Mouse (Mus musculus) CH12.LX (cell line): Measurements from ENCODE around the gene Meiob. TPM values are rescaled to one million over a fixed set of nuclear protein-coding genes. Genes with fewer than 3 reads are reported as not detected.

Experiments
- DNase-seq: peaks from one replicate; pipeline ENCODE4 v3.0.0-alpha.2; 2013; ENCODE audit errors: extremely low read depth
- H3K27ac ChIP-seq: 2 replicates; pipeline ENCODE4 v1.5.1; 2012; ENCODE audit warnings: low read depth, mild to moderate bottlenecking, control low read depth, moderate library complexity; ENCODE audit not compliant: insufficient read depth
- H3K27me3 ChIP-seq: replicated peaks from 2 replicates; pipeline ENCODE3; 2012; ENCODE audit warnings: inconsistent platforms
- H3K36me3 ChIP-seq, 2 experiments: replicated peaks in 1 of 2; 2 replicates each; pipeline versions ENCODE3 to v1.6.1; 2012; ENCODE audit warnings: inconsistent platforms in 1 of 2, low read length in 1 of 2, mild to moderate bottlenecking in 1 of 2, mixed read lengths in 1 of 2, moderate library complexity in 1 of 2; ENCODE audit not compliant: control insufficient read depth in 1 of 2, insufficient read depth in 1 of 2
- H3K4me1 ChIP-seq, 2 experiments: 2 replicates each; pipeline ENCODE4 v1.6.1; 2012; ENCODE audit warnings: inconsistent platforms in 1 of 2, moderate library complexity in 1 of 2; ENCODE audit not compliant: insufficient read depth in 2 of 2, control insufficient read depth in 1 of 2
- H3K4me2 ChIP-seq: 2 replicates; pipeline ENCODE4 v1.6.1; 2012; ENCODE audit warnings: low read depth, mild to moderate bottlenecking, control low read depth; ENCODE audit not compliant: poor library complexity, insufficient read depth, severe bottlenecking
- H3K4me3 ChIP-seq, 3 experiments: fragments of 150-350 bp in 1 of 3; sonication (generic) in 1 of 3; replicated peaks in 1 of 3; 2 replicates each; pipeline versions ENCODE3 to v1.5.1; 2011 to 2012; ENCODE audit warnings: low read depth in 2 of 3, low read length in 2 of 3, mild to moderate bottlenecking in 2 of 3, moderate library complexity in 2 of 3, control low read depth in 1 of 3, improper control_type of control experiment in 1 of 3, inconsistent platforms in 1 of 3, mixed read lengths in 1 of 3; ENCODE audit not compliant: poor library complexity in 1 of 3
- H3K79me2 ChIP-seq: replicated peaks from 2 replicates; pipeline ENCODE4 v1.6.1; 2012; ENCODE audit warnings: mild to moderate bottlenecking, moderate library complexity; ENCODE audit not compliant: control insufficient read depth, poor library complexity, insufficient read depth, severe bottlenecking; ENCODE audit errors: extremely low read depth
- H3K9ac ChIP-seq: 2 replicates; pipeline ENCODE4 v1.6.1; 2012; ENCODE audit warnings: low read depth, mild to moderate bottlenecking, control low read depth, moderate library complexity; ENCODE audit not compliant: insufficient read depth
- H3K9me3 ChIP-seq: replicated peaks from 2 replicates; pipeline ENCODE3; 2012; ENCODE audit warnings: low read length, inconsistent platforms, mixed read lengths
- BHLHE40 ChIP-seq: IDR thresholded peaks from 2 replicates; pipeline ENCODE4 v1.6.1; 2011; ENCODE audit warnings: mild to moderate bottlenecking, low read depth, low read length, improper control_type of control experiment
- CHD1 ChIP-seq: IDR thresholded peaks from 2 replicates; pipeline ENCODE4 v1.6.1; 2012; ENCODE audit warnings: low read depth, low read length, improper control_type of control experiment, inconsistent platforms
- CHD2 ChIP-seq: IDR thresholded peaks from 2 replicates; pipeline ENCODE4 v1.6.1; 2011; ENCODE audit warnings: low read length, improper control_type of control experiment
- CTCF ChIP-seq, 2 experiments: IDR thresholded peaks in 1 of 2; conservative IDR thresholded peaks in 1 of 2; 2 replicates each; pipeline ENCODE4 v1.5.1; 2011 to 2012; ENCODE audit warnings: low read depth in 2 of 2, low read length in 2 of 2, improper control_type of control experiment in 1 of 2, inconsistent platforms in 1 of 2, mild to moderate bottlenecking in 1 of 2, moderate library complexity in 1 of 2
- E2F4 ChIP-seq: IDR thresholded peaks from 2 replicates; pipeline ENCODE4 v1.6.1; 2011; ENCODE audit warnings: low read depth, low read length, improper control_type of control experiment; ENCODE audit not compliant: insufficient replicate concordance
- ELF1 ChIP-seq: IDR thresholded peaks from 2 replicates; pipeline ENCODE4 v1.6.1; 2014; ENCODE audit warnings: low read depth, mild to moderate bottlenecking, inconsistent platforms, low read length, improper control_type of control experiment
- EP300 ChIP-seq: IDR thresholded peaks from 2 replicates; pipeline ENCODE4 v1.6.1; 2011; ENCODE audit warnings: low read length, improper control_type of control experiment
- ETS1 ChIP-seq: conservative IDR thresholded peaks from 2 replicates; pipeline ENCODE4 v1.6.1; 2012; ENCODE audit warnings: low read depth, mild to moderate bottlenecking, inconsistent platforms, low read length, improper control_type of control experiment, moderate library complexity
- GABPA ChIP-seq: IDR thresholded peaks from 2 replicates; pipeline ENCODE4 v1.6.1; 2012; ENCODE audit warnings: low read depth, low read length, improper control_type of control experiment, inconsistent platforms; ENCODE audit not compliant: insufficient replicate concordance
- HCFC1 ChIP-seq: IDR thresholded peaks from 2 replicates; pipeline ENCODE4 v1.6.1; 2012; ENCODE audit warnings: low read depth, mild to moderate bottlenecking, inconsistent platforms, low read length, improper control_type of control experiment
- IRF4 ChIP-seq: IDR thresholded peaks from 2 replicates; pipeline ENCODE4 v1.6.1; 2014; ENCODE audit warnings: low read depth, mild to moderate bottlenecking, inconsistent platforms, low read length, improper control_type of control experiment
- JUN ChIP-seq: IDR thresholded peaks from 2 replicates; pipeline ENCODE4 v1.6.1; 2011; ENCODE audit warnings: low read depth, mild to moderate bottlenecking, low read length, improper control_type of control experiment, moderate library complexity; ENCODE audit not compliant: insufficient read depth
- JUND ChIP-seq: conservative IDR thresholded peaks from 2 replicates; pipeline ENCODE4 v1.6.1; 2011; ENCODE audit warnings: low read depth, low read length, improper control_type of control experiment
- KAT2A ChIP-seq: IDR thresholded peaks from 2 replicates; pipeline ENCODE4 v1.6.1; 2012; ENCODE audit warnings: low read length, improper control_type of control experiment, inconsistent platforms; ENCODE audit not compliant: insufficient replicate concordance
- MAFK ChIP-seq: IDR thresholded peaks from 2 replicates; pipeline ENCODE4 v1.6.1; 2011; ENCODE audit warnings: low read length, improper control_type of control experiment; ENCODE audit not compliant: insufficient replicate concordance
- MAX ChIP-seq: IDR thresholded peaks from 2 replicates; pipeline ENCODE4 v1.6.1; 2011; ENCODE audit warnings: low read length, improper control_type of control experiment
- MAZ ChIP-seq: IDR thresholded peaks from 2 replicates; pipeline ENCODE4 v1.6.1; 2012; ENCODE audit warnings: low read depth, mild to moderate bottlenecking, inconsistent platforms, low read length, improper control_type of control experiment, moderate library complexity
- MEF2A ChIP-seq: IDR thresholded peaks from 2 replicates; pipeline ENCODE4 v1.6.1; 2014; ENCODE audit warnings: low read depth, mild to moderate bottlenecking, inconsistent platforms, low read length, improper control_type of control experiment, borderline replicate concordance
- MXI1 ChIP-seq: IDR thresholded peaks from 2 replicates; pipeline ENCODE4 v1.6.1; 2011; ENCODE audit warnings: mild to moderate bottlenecking, low read depth, low read length, improper control_type of control experiment
- MYC ChIP-seq: IDR thresholded peaks from 2 replicates; pipeline ENCODE4 v1.6.1; 2011; ENCODE audit warnings: low read depth, mild to moderate bottlenecking, improper control_type of control experiment, low read length
- NELFE ChIP-seq: IDR thresholded peaks from 2 replicates; pipeline ENCODE4 v1.6.1; 2011; ENCODE audit warnings: low read depth, low read length, improper control_type of control experiment
- NRF1 ChIP-seq: IDR thresholded peaks from 2 replicates; pipeline ENCODE4 v1.6.1; 2014; ENCODE audit warnings: low read depth, mild to moderate bottlenecking, inconsistent platforms, low read length, improper control_type of control experiment, moderate library complexity
- PAX5 ChIP-seq: IDR thresholded peaks from 2 replicates; pipeline ENCODE4 v1.6.1; 2012; ENCODE audit warnings: low read length, inconsistent platforms, mixed read lengths
- POLR2A ChIP-seq: IDR thresholded peaks from 2 replicates; pipeline ENCODE4 v1.6.1; 2011; ENCODE audit warnings: low read depth, mild to moderate bottlenecking, improper control_type of control experiment, low read length
- POLR2AphosphoS2 ChIP-seq: IDR thresholded peaks from 2 replicates; pipeline ENCODE4 v1.6.1; 2011; ENCODE audit warnings: low read depth, low read length, improper control_type of control experiment
- RAD21 ChIP-seq: IDR thresholded peaks from 2 replicates; pipeline ENCODE4 v1.6.1; 2011; ENCODE audit warnings: low read depth, mild to moderate bottlenecking, low read length, improper control_type of control experiment, moderate library complexity
- RCOR1 ChIP-seq: conservative IDR thresholded peaks from 2 replicates; pipeline ENCODE4 v1.6.1; 2012; ENCODE audit warnings: low read depth, mild to moderate bottlenecking, inconsistent platforms, low read length, improper control_type of control experiment
- SIN3A ChIP-seq: IDR thresholded peaks from 2 replicates; pipeline ENCODE4 v1.6.1; 2012; ENCODE audit warnings: low read length, improper control_type of control experiment, inconsistent platforms
- TBP ChIP-seq: conservative IDR thresholded peaks from 2 replicates; pipeline ENCODE4 v1.6.1; 2011; ENCODE audit warnings: low read depth, low read length, improper control_type of control experiment
- TCF12 ChIP-seq: IDR thresholded peaks from 2 replicates; pipeline ENCODE4 v1.6.1; 2014; ENCODE audit warnings: low read depth, mild to moderate bottlenecking, inconsistent platforms, low read length, improper control_type of control experiment
- UBTF ChIP-seq: IDR thresholded peaks from 2 replicates; pipeline ENCODE4 v1.6.1; 2012; ENCODE audit warnings: low read depth, mild to moderate bottlenecking, inconsistent platforms, low read length, improper control_type of control experiment, moderate library complexity
- USF1 ChIP-seq: IDR thresholded peaks from 2 replicates; pipeline ENCODE4 v1.6.1; 2014; ENCODE audit warnings: low read depth, mild to moderate bottlenecking, inconsistent platforms, low read length, improper control_type of control experiment
- USF2 ChIP-seq: conservative IDR thresholded peaks from 2 replicates; pipeline ENCODE4 v1.6.1; 2011; ENCODE audit warnings: low read depth, low read length, improper control_type of control experiment
- ZC3H11A ChIP-seq: IDR thresholded peaks from 2 replicates; pipeline ENCODE4 v1.6.1; 2012; ENCODE audit warnings: low read depth, mild to moderate bottlenecking, inconsistent platforms, low read length, improper control_type of control experiment
- ZKSCAN1 ChIP-seq: IDR thresholded peaks from 2 replicates; pipeline ENCODE4 v1.6.1; 2012; ENCODE audit warnings: low read depth, inconsistent platforms, low read length, improper control_type of control experiment, borderline replicate concordance
- ZMIZ1 ChIP-seq: IDR thresholded peaks from 2 replicates; pipeline ENCODE4 v1.6.1; 2012; ENCODE audit warnings: low read depth, mild to moderate bottlenecking, inconsistent platforms, low read length, improper control_type of control experiment
- ZNF384 ChIP-seq: IDR thresholded peaks from 2 replicates; pipeline ENCODE4 v1.6.1; 2012; ENCODE audit warnings: low read depth, low read length, improper control_type of control experiment, inconsistent platforms
- dilution Hi-C: fragments of 300-500 bp; cut with MboI; formaldehyde crosslinking; loops from 2 replicates; pipeline ENCODE4 v1.14.3; 2020; ENCODE audit warnings: low sequenced_read_pairs; ENCODE audit not compliant: extremely low pct_unique_long_range_greater_than_20kb, extremely low pct_ligation_motif_present
- in situ Hi-C: fragments of 300-500 bp; cut with MboI; formaldehyde crosslinking; loops from 3 replicates; pipeline ENCODE4 v1.14.3; 2019; ENCODE audit warnings: low sequenced_read_pairs, low pct_ligation_motif_present, low pct_unique_long_range_greater_than_20kb, mixed read lengths
- polyA plus RNA-seq: library from polyadenylated mRNA; unstranded; fragments of >175 nt; gene quantifications from 2 replicates; pipeline ENCODE4 v1.2.1, GENCODE M21; 2012; ENCODE audit warnings: low read depth; ENCODE audit not compliant: insufficient read length
- total RNA-seq, 2 experiments: library from RNA; depleted of rRNA; stranded (reverse); fragments of 300-350 nt in 1 of 2; fragments of >200 nt in 1 of 2; gene quantifications; 2 replicates each; pipeline ENCODE4 v1.2.3; 2012 to 2014

Meiob gene
- total RNA-seq (2012; rRNA removed) (0.08 and 0.30 TPM in 2 replicates), total RNA-seq (2014; rRNA removed) (0.22 and 0.40 TPM in 2 replicates), polyA plus RNA-seq (0.15 and 0.23 TPM in 2 replicates)

DNA sequence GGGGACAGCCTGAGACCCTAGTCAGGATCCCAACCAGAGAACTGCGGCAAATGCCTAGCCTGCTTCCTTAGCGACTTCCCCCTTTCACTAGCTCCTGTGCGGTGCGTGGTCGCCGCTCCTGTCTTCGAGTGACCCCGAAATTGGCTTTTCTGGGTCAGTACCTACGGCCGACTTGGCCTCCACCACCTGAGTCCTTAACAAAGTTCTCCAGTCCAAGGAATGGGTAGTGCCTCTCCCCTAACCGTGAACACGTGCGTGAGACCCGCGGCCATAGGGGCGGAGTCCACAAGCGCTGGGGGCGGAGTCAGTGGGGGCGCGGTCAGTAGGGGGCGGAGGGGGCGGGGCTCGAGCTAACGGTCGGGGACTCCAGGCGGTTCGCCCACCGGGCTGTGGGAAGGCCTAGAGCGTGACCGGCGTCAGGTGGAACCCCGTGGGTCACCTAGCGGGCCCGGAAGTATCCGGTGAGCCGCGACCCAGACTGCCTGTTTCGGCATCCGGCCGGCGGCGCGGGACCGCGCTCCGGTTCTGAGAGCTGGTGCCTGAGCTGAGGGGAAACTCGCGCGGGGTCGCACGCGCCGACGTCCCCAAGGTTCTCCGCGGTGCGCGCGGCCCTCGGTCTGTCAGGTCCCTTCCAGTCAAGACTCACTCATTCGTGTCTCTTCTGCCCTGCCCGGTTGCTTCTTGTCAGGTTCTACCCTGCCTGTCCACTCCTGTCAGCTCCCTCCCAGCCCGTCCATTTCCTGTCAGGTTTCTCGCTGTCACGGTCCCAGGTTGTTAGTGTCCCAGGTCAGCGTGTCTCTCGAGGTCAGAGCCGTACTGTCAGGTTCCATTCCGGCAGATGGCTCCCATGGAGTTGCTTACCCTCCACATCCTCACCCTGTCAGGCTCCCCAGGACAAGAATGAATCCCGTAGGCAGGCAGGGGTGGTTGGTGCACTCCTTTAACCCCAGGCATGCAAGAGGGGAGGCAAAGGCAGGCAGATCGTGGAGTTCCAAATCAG, at the start of gene Meiob:
Meiob (plus strand) TSS at position 338 of the 1,000 bp plus-strand sequence.
- in situ Hi-C loops (no loop called here), dilution Hi-C loops (no loop called here)
- Histone ChIP-seq H3K4me3 (peak within 1 kb of the TSS; percentile 60 to 74 (median 64)), H3K36me3 (no peaks in the 10 kb centered on the region), H3K4me1 (peaks cover 0 to 6% of the 10 kb centered on the region in 2 experiments; a peak in 3 of 4 replicates), H3K27me3 (peaks cover 49% of the 10 kb centered on the region), H3K27ac (no peak within 1 kb of the TSS), H3K4me2 (peak within 1 kb of the TSS; percentile 44; the same call in 1 of the 2 replicates), H3K9ac (0 out of 2 replicates have a peak within 1 kb of the TSS, but pooled peaks have one; percentile 8), H3K79me2 (no peaks in the 10 kb centered on the region), H3K9me3 (no peaks in the 10 kb centered on the region)
- peak; percentile 67 for DNase-seq
- TF ChIP-seq ZKSCAN1, result no peak
- TF ChIP-seq MAFK, result no peak
- TF ChIP-seq MEF2A, result no peak
- TF ChIP-seq ETS1, result no peak
- TF ChIP-seq PAX5, result no peak
- TF ChIP-seq KAT2A, result no peak
- TF ChIP-seq ZC3H11A, result no peak
- TF ChIP-seq JUN, result no peak
- 0 out of 2 replicates have a peak, but pooled peaks have one; percentile 28 for TF ChIP-seq MAZ
- TF ChIP-seq ZMIZ1, result peak; percentile 31; the same call in 1 of the 2 replicates
- TF ChIP-seq SIN3A, result peak; percentile 76
- 0 out of 2 replicates have a peak, but pooled peaks have one; percentile 18 for TF ChIP-seq IRF4
- peak; percentile 68; the same call in 1 of the 2 replicates for TF ChIP-seq POLR2AphosphoS2
- TF ChIP-seq JUND, result no peak
- TF ChIP-seq USF1, result no peak; the same call in 1 of the 2 replicates
- no peak for TF ChIP-seq EP300
- no peak for TF ChIP-seq CHD1
- no peak for TF ChIP-seq NRF1
- no peak for TF ChIP-seq CHD2
- TF ChIP-seq GABPA, result no peak
- 0 out of 2 replicates have a peak, but pooled peaks have one; percentile 10 for TF ChIP-seq HCFC1
- TF ChIP-seq RCOR1, result no peak
- TF ChIP-seq MYC, result peak; percentile 96
- no peak for TF ChIP-seq CTCF (conservative IDR thresholded peaks at IDR 0.05 in 1 of 2, IDR thresholded peaks at IDR 0.05 in 1 of 2; ENCODE audit: low read depth in 2 of 2, low read length in 2 of 2)
- TF ChIP-seq TCF12, result peak; percentile 53
- peak; percentile 98 for TF ChIP-seq MXI1
- TF ChIP-seq ZNF384, result no peak
- TF ChIP-seq RAD21, result no peak
- peak; percentile 96 for TF ChIP-seq MAX
- peak; percentile 83 for TF ChIP-seq NELFE
- TF ChIP-seq E2F4, result no peak
- no peak for TF ChIP-seq USF2
- TF ChIP-seq BHLHE40, result peak; percentile 90
- TF ChIP-seq TBP, result 0 out of 2 replicates have a peak, but pooled peaks have one; percentile 44
- TF ChIP-seq POLR2A, result peak; percentile 88
- TF ChIP-seq ELF1, result no peak
- no peak for TF ChIP-seq UBTF
